Mouse (Mus musculus) heart, embryonic 14.5 days (tissue): Measurements from ENCODE around the gene 1700057G04Rik. TPM values are rescaled to one million over a fixed set of nuclear protein-coding genes. Genes with fewer than 3 reads are reported as not detected.

Experiments used
- ATAC-seq: fragments of 200-750 bp; cut with Nextera tagmentation; 2 replicates; pipeline ENCODE4 v1.8.0; 2017; ENCODE audit warnings: low read depth, moderate TSS enrichment; ENCODE audit not compliant: insufficient number of reproducible peaks, insufficient read depth, low FRiP score
- H3K27ac ChIP-seq, 2 experiments: fragments of 200-500 bp in 1 of 2; fragments of 300-500 bp in 1 of 2; sonication (generic) in 1 of 2; replicated peaks in 1 of 2; 2 replicates each; pipeline ENCODE4 v1.5.1; 2012 to 2014; ENCODE audit warnings: low read depth in 2 of 2, low read length in 2 of 2, control low read depth in 1 of 2, mild to moderate bottlenecking in 1 of 2, mixed read lengths in 1 of 2; ENCODE audit not compliant: control insufficient read depth in 1 of 2, insufficient read depth in 1 of 2
- H3K27me3 ChIP-seq: fragments of 300-500 bp; sonication (generic); 2 replicates; pipeline ENCODE4 v1.6.1; 2014; ENCODE audit warnings: mild to moderate bottlenecking, low read length, control low read depth; ENCODE audit not compliant: control insufficient read depth, insufficient read depth
- H3K36me3 ChIP-seq: fragments of 300-500 bp; sonication (generic); 2 replicates; pipeline ENCODE4 v1.6.1; 2014; ENCODE audit warnings: mild to moderate bottlenecking, control low read depth, low read length, mixed read lengths; ENCODE audit not compliant: control insufficient read depth, insufficient read depth
- H3K4me1 ChIP-seq, 2 experiments: fragments of 200-500 bp in 1 of 2; fragments of 300-500 bp in 1 of 2; sonication (generic) in 1 of 2; 2 replicates each; pipeline ENCODE4 v1.6.1; 2012 to 2014; ENCODE audit warnings: low read length in 2 of 2, control low read depth in 1 of 2, mixed read lengths in 1 of 2; ENCODE audit not compliant: control insufficient read depth in 2 of 2, insufficient read depth in 2 of 2
- H3K4me2 ChIP-seq: fragments of 300-500 bp; sonication (generic); 2 replicates; pipeline ENCODE4 v1.6.1; 2014; ENCODE audit warnings: mild to moderate bottlenecking, low read length
- H3K4me3 ChIP-seq, 2 experiments: fragments of 200-500 bp in 1 of 2; fragments of 300-500 bp in 1 of 2; sonication (generic) in 1 of 2; 2 replicates each; pipeline ENCODE4 v1.5.1; 2012 to 2014; ENCODE audit warnings: low read length in 2 of 2, mild to moderate bottlenecking in 2 of 2, control low read depth in 1 of 2, low read depth in 1 of 2, moderate library complexity in 1 of 2; ENCODE audit not compliant: control insufficient read depth in 1 of 2, insufficient read depth in 1 of 2
- H3K9ac ChIP-seq: fragments of 300-500 bp; sonication (generic); 2 replicates; pipeline ENCODE4 v1.6.1; 2014; ENCODE audit warnings: mild to moderate bottlenecking, low read length
- H3K9me3 ChIP-seq: fragments of 300-500 bp; sonication (generic); 2 replicates; pipeline ENCODE4 v1.6.1; 2016; ENCODE audit warnings: low read length, control low read depth; ENCODE audit not compliant: control insufficient read depth
- WGBS: fragments of 180-500 bp; shearing (Covaris S2); extraction: QIAGEN DNeasy Blood & Tissue Kit; methylation state at CpG from one replicate; pipeline ENCODE4 v1.1.7; 2014; 5-methylcytosine and 5-hydroxymethylcytosine counted together
- microRNA-seq: library from miRNA; unstranded; fragments of <30 nt; microRNA quantifications from one replicate; pipeline ENCODE4, GENCODE M21; 2016
- polyA plus RNA-seq: library from polyadenylated mRNA; unstranded; fragments of >200 nt; fragmentation: Nextera tagmentation; extraction: Ambion mirVana; gene quantifications from 2 replicates; pipeline ENCODE4 v1.2.1, GENCODE M21; 2014

The 1700057G04Rik gene
- polyA plus RNA-seq, 1 experiment from 2014 or later, result not detected

DNA sequence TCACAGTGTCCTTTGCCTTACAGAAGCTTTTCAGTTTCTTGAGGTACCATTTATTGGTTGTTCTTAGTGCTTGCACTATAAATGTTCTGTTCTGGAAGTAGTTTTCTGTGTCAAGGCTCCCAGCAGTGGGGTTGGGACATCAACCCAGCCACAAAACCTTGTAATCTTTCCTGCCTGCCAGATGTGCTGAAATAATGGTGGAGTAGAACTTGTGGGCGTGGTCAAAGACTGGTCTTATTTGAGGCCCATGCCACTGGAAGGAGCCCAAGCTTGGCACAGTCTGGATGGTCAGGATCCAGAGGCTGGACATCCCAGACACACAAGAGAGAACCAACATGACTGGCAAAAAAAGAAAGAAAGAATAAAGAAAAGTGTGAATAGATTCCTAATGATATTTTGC lies 78.2 kb downstream of the 1700057G04Rik start:
- Histone ChIP-seq H3K36me3 (no peaks in the 10 kb centered on the region), H3K27me3 (no peaks in the 10 kb centered on the region), H3K4me3 (no peak overlapping the region), H3K9ac (no peak overlapping the region), H3K4me2 (no peak overlapping the region), H3K4me1 (no peaks in the 10 kb centered on the region), H3K27ac (no peak overlapping the region), H3K9me3 (no peaks in the 10 kb centered on the region)
- no peak for ATAC-seq
- WGBS, result 72% methylated on average over 1 of the region's 1 CpGs

DNA sequence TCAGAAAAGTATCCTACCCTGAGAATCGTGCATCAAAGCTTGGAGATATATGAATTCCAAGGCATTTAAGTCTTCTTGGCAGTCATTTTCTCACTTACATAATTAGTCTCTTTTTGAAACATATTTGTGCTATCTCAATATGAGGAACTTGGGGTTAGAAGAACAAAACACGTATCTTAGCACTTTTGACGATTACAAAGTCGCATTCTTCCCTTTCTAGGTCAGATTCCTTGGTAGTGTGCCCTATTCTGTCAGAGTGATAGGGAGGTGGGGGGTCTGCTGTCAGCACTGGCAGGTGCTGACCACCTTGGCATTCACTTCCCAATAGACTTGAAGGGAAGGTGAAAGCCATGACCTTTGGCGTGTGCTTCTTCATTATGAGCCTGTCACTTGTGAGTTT lies 93.5 kb downstream of the 1700057G04Rik start:
- H3K9me3 ChIP-seq, result no peaks in the 10 kb centered on the region
- H3K9ac ChIP-seq, result no peak overlapping the region
- no peaks in the 10 kb centered on the region for H3K4me1 ChIP-seq
- no peaks in the 10 kb centered on the region for H3K36me3 ChIP-seq
- H3K27ac ChIP-seq, result no peak overlapping the region
- H3K4me3 ChIP-seq, result no peak overlapping the region
- ATAC-seq, result no peak
- WGBS, result 55% methylated on average over 5 of the region's 5 CpGs
- no peak overlapping the region for H3K4me2 ChIP-seq
- H3K27me3 ChIP-seq, result no peaks in the 10 kb centered on the region

Small RNA genes within 50 kb of the gene (microRNA-seq; reads per million reads assigned to microRNA genes)
- gene Mir6386, result not detected

Other genes with a start within 250 kb of the 1700057G04Rik start
- not detected in 2 replicates for gene Plscr5, start 116.4 kb upstream of the 1700057G04Rik start, polyA plus RNA-seq
- gene Plscr1, start 59.6 kb upstream of the 1700057G04Rik start, polyA plus RNA-seq, result 29.7 and 29.9 TPM in 2 replicates
- 9.1 and 10.4 TPM in 2 replicates for gene Plscr2, start 33.8 kb upstream of the 1700057G04Rik start, polyA plus RNA-seq
- 5.4 and 5.6 TPM in 2 replicates for gene Plscr4, start 148.0 kb downstream of the 1700057G04Rik start, polyA plus RNA-seq
- 34.0 and 35.1 TPM in 2 replicates for gene Plod2, start 232.8 kb downstream of the 1700057G04Rik start, polyA plus RNA-seq